Mouse (Mus musculus): Measurements from ENCODE around the gene 1700029I15Rik.
"Not testable (repeated sequence)": the region's sequence is repeated elsewhere in the genome, so short reads cannot be mapped to it uniquely, and the experiment has no call there.

The 1700029I15Rik gene

GRCm38 (mm10) chr2:92392318-92393264 lies 10.3 kb downstream of the 1700029I15Rik start:
- DNase-seq (ENCODE audit: extremely low spot score): peak; percentile 77

GRCm38 (mm10) chr2:92395535-92395934 lies 13.2 kb downstream of the 1700029I15Rik start:
- no peak for DNase-seq (ENCODE audit: extremely low spot score)

GRCm38 (mm10) chr2:92397436-92397835 lies 15.1 kb downstream of the 1700029I15Rik start:
- no peak for DNase-seq (ENCODE audit: extremely low spot score)

GRCm38 (mm10) chr2:92399877-92400276 lies 17.5 kb downstream of the 1700029I15Rik start:
- not testable (repeated sequence) for DNase-seq (ENCODE audit: extremely low spot score)

GRCm38 (mm10) chr2:92400682-92401081 lies 18.3 kb downstream of the 1700029I15Rik start:
- DNase-seq (ENCODE audit: extremely low spot score): peak; percentile 19

- peak; percentile 57 for DNase-seq (ENCODE audit: extremely low spot score)
Measured at GRCm38 (mm10) chr2:92401091-92401561, 18.8 kb downstream of the 1700029I15Rik start, which contains the start of gene Mapk8ip1. Gene Mapk8ip1 (minus strand): TSS chr2:92401263.

- DNase-seq (ENCODE audit: extremely low spot score): no peak
Measured at GRCm38 (mm10) chr2:92402591-92403326, 20.4 kb downstream of the 1700029I15Rik start.

- DNase-seq (ENCODE audit: extremely low spot score): no peak
Measured at GRCm38 (mm10) chr2:92403776-92404319, 21.5 kb downstream of the 1700029I15Rik start.

GRCm38 (mm10) chr2:92404737-92405136 lies 22.4 kb downstream of the 1700029I15Rik start:
- DNase-seq (ENCODE audit: extremely low spot score): no peak

- no peak for DNase-seq (ENCODE audit: extremely low spot score)
Measured at GRCm38 (mm10) chr2:92405687-92406086, 23.3 kb downstream of the 1700029I15Rik start.

GRCm38 (mm10) chr2:92408309-92409045 lies 26.1 kb downstream of the 1700029I15Rik start:
- DNase-seq (ENCODE audit: extremely low spot score): no peak

- DNase-seq (ENCODE audit: extremely low spot score): no peak
Measured at GRCm38 (mm10) chr2:92411705-92412104, 29.4 kb downstream of the 1700029I15Rik start.

GRCm38 (mm10) chr2:92421723-92422387 lies 39.5 kb downstream of the 1700029I15Rik start:
- no peak for DNase-seq (ENCODE audit: extremely low spot score)

GRCm38 (mm10) chr2:92422388-92423135 lies 40.2 kb downstream of the 1700029I15Rik start:
- no peak for DNase-seq (ENCODE audit: extremely low spot score)

GRCm38 (mm10) chr2:92423156-92423555 lies 40.8 kb downstream of the 1700029I15Rik start:
- DNase-seq (ENCODE audit: extremely low spot score): no peak

- DNase-seq (ENCODE audit: extremely low spot score): no peak
Measured at GRCm38 (mm10) chr2:92423702-92424461, 41.5 kb downstream of the 1700029I15Rik start.

- DNase-seq (ENCODE audit: extremely low spot score): peak; percentile 25
Measured at GRCm38 (mm10) chr2:92424462-92425308, 42.3 kb downstream of the 1700029I15Rik start.

- DNase-seq (ENCODE audit: extremely low spot score): no peak
Measured at GRCm38 (mm10) chr2:92425366-92425765, 43.0 kb downstream of the 1700029I15Rik start.

Measured in embryo, embryonic 9.5 days (tissue).